14 mouse cellular contexts compared by ENCODE assay signal in the genomic region with DNA sequence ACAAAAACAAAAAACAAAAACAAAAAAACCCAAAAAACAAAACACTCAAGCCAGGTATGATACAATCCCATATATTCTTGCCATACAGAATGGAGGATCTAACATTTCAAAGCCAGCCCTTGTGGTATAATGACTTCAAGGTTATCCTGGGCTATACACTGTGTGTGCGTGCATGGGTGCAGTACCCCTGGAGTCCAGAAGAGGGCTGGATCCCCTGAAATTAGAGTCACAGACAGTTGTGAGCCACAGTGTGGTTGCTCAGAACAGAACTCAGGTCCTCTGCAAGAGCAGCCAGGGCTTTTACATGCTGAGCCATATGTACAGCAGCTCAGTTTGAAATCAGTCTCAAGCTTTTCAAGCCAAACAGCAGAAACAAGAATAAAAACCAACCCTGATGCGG.
A peak's percentile ranks its signal among the peaks of the same experiment; 100 is the strongest.
DNase-seq lines count a peak whose midpoint lies in the region; ATAC-seq and TF ChIP-seq lines count a peak whose summit lies in the region.
"Had no signal": no experiment of that assay in that cellular context is flagged by ENCODE, and none has a peak within 500 bp of the region (broad histone marks: within the 10 kb centered on the region; RNA-seq: fewer than 3 reads in every experiment).

No protein-coding gene starts in this region.

- peak; percentile 57; the same call in 1 of the 2 replicates for ATAC-seq in granulocyte monocyte progenitor cell, adult 5-6 weeks (replicated peaks; ENCODE audit: poor library complexity, severe bottlenecking)

- DNase-seq in cerebellum, postnatal 10 days: peak; percentile 42 to 44
- DNase-seq in cerebellum, adult 8-10 months: no peak
- no peak for DNase-seq in layer of hippocampus, adult 2 months (ENCODE audit: low spot score in 2 of 2)
- no peak for DNase-seq in layer of hippocampus, adult 11-12 months (ENCODE audit: low spot score)
- DNase-seq in B cell, adult 2 months: peak; percentile 29 to 39
- no peak for DNase-seq in gastrocnemius, adult 8-10 months (ENCODE audit: low spot score in 2 of 2)
- DNase-seq in right cerebral cortex, postnatal 36 days (ENCODE audit: low spot score in 2 of 2): no peak
- DNase-seq: gastrocnemius, postnatal 25 days; kidney, postnatal 36 days; right cerebral cortex, postnatal 14 days had no signal

- peak; percentile 64 for TF ChIP-seq CTCF in layer of hippocampus, adult 2 months (conservative IDR thresholded peaks at IDR 0.05)

- H3K27ac ChIP-seq in layer of hippocampus, adult 2 months: no peak overlapping the region
- H3K27ac ChIP-seq: forebrain, embryonic 10.5 days; hindbrain, embryonic 14.5 days had no signal

- H3K4me3 ChIP-seq in layer of hippocampus, adult 2 months: no peak overlapping the region
- H3K4me3 ChIP-seq: forebrain, embryonic 10.5 days; myocyte had no signal

Comparison
In these comparisons a context has a peak if more than half of its experiments do, and no peak if none do; other contexts are left out.
1. DNase-seq: peak in cerebellum, postnatal 10 days (2 of 2) and B cell, adult 2 months (2 of 2); none in cerebellum, adult 8-10 months (single experiment), layer of hippocampus, adult 2 months (0 of 2), layer of hippocampus, adult 11-12 months (single experiment), gastrocnemius, adult 8-10 months (0 of 2) and right cerebral cortex, postnatal 36 days (0 of 2).